ENCODE assay signal across 20 mouse cellular contexts in genomic region chr2:174047656-174048055, GRCm38 (mm10). TPM values are rescaled to one million over a fixed set of nuclear protein-coding genes. Genes with fewer than 3 reads are reported as not detected.
DNase-seq lines count a peak whose midpoint lies in the region; ATAC-seq lines count a peak whose summit lies in the region.
"Had no signal": no experiment of that assay in that cellular context is flagged by ENCODE, and none has a peak within 500 bp of the region (broad histone marks: within the 10 kb centered on the region; RNA-seq: fewer than 3 reads in every experiment).

No protein-coding gene starts in this region.

- no peak overlapping the region for H3K9ac ChIP-seq in intestine, embryonic 14.5 days (ENCODE audit: low read length)
- H3K9ac ChIP-seq in intestine, embryonic 15.5 days: no peak overlapping the region
- H3K9ac ChIP-seq: embryonic facial prominence, embryonic 13.5 days; embryonic facial prominence, embryonic 15.5 days; forebrain, embryonic 13.5 days; forebrain, embryonic 15.5 days had no signal

- peaks cover 38% of the 10 kb centered on the region for H3K4me1 ChIP-seq in intestine, embryonic 14.5 days (replicated peaks; ENCODE audit: control insufficient read depth, insufficient read depth, low read length)
- peaks cover 18% of the 10 kb centered on the region for H3K4me1 ChIP-seq in intestine, embryonic 15.5 days (replicated peaks)

- no peak overlapping the region for H3K4me2 ChIP-seq in intestine, embryonic 14.5 days (ENCODE audit: low read length)
- no peak overlapping the region for H3K4me2 ChIP-seq in intestine, embryonic 15.5 days (replicated peaks)
- H3K4me2 ChIP-seq: embryonic facial prominence, embryonic 13.5 days; embryonic facial prominence, embryonic 15.5 days; forebrain, embryonic 13.5 days; forebrain, embryonic 15.5 days had no signal

- no peak overlapping the region for H3K4me3 ChIP-seq in intestine, embryonic 14.5 days (ENCODE audit: low read depth, low read length)
- no peak overlapping the region for H3K4me3 ChIP-seq in intestine, embryonic 15.5 days (replicated peaks)
- H3K4me3 ChIP-seq: embryonic facial prominence, embryonic 13.5 days; embryonic facial prominence, embryonic 15.5 days; erythroblast, embryonic 14.5 days; forebrain, embryonic 10.5 days; forebrain, embryonic 13.5 days; forebrain, embryonic 15.5 days had no signal

- H3K27ac ChIP-seq in intestine, embryonic 14.5 days (ENCODE audit: low read depth): no peak overlapping the region
- no peak overlapping the region for H3K27ac ChIP-seq in intestine, embryonic 15.5 days
- H3K27ac ChIP-seq: embryonic facial prominence, embryonic 15.5 days; forebrain, embryonic 10.5 days; forebrain, embryonic 13.5 days; forebrain, embryonic 15.5 days had no signal

- WGBS in intestine, embryonic 14.5 days: 98% methylated on average over 2 of the region's 2 CpGs
- WGBS in intestine, embryonic 15.5 days: 97% methylated on average over 2 of the region's 2 CpGs

- H3K27me3 ChIP-seq in intestine, embryonic 14.5 days (replicated peaks; ENCODE audit: control insufficient read depth, insufficient read depth, low read length): no peaks in the 10 kb centered on the region
- no peaks in the 10 kb centered on the region for H3K27me3 ChIP-seq in intestine, embryonic 15.5 days (replicated peaks)
- H3K27me3 ChIP-seq: embryonic facial prominence, embryonic 13.5 days; forebrain, embryonic 13.5 days; forebrain, embryonic 15.5 days had no signal

- peak; percentile 53 for DNase-seq in heart, adult 11 months
- DNase-seq in heart, adult 8-10 months (ENCODE audit: low spot score): no peak
- DNase-seq in intestine, embryonic 14.5 days (ENCODE audit: low spot score): peak; percentile 45
- DNase-seq: adrenal gland, adult 2 months; adrenal gland, postnatal 10 days; adrenal gland, postnatal 25 days; cerebellum, adult 11 months; cerebellum, adult 18-20 months; cerebellum, adult 8-10 months; cerebellum, adult 9-11 months; cerebellum, postnatal 14 days; cerebellum, postnatal 36 days; embryo, embryonic 11 days had no signal

- no peaks in the 10 kb centered on the region for H3K36me3 ChIP-seq in intestine, embryonic 14.5 days (ENCODE audit: control insufficient read depth, insufficient read depth, low read length)
- no peaks in the 10 kb centered on the region for H3K36me3 ChIP-seq in intestine, embryonic 15.5 days
- H3K36me3 ChIP-seq: embryonic facial prominence, embryonic 13.5 days; embryonic facial prominence, embryonic 15.5 days; forebrain, embryonic 10.5 days; forebrain, embryonic 15.5 days had no signal

- peaks cover 11% of the 10 kb centered on the region; the same call in 1 of the 2 replicates for H3K9me3 ChIP-seq in intestine, embryonic 14.5 days (ENCODE audit: control insufficient read depth, low read length)
- H3K9me3 ChIP-seq in intestine, embryonic 15.5 days: no peaks in the 10 kb centered on the region
- H3K9me3 ChIP-seq: embryonic facial prominence, embryonic 13.5 days; embryonic facial prominence, embryonic 15.5 days; forebrain, embryonic 13.5 days; forebrain, embryonic 15.5 days had no signal

- no peak for ATAC-seq in intestine, embryonic 14.5 days (replicated peaks; ENCODE audit: low FRiP score, low TSS enrichment, low read depth)
- no peak for ATAC-seq in intestine, embryonic 15.5 days
- ATAC-seq: forebrain, embryonic 13.5 days; forebrain, embryonic 15.5 days had no signal

RNA-seq across cellular contexts. Expression of gene Stx16, which starts 28.5 kb away (rescaled TPM):
- 10 to 100 TPM; 17.0 to 21.3 (median 18.8) TPM for total RNA-seq in heart, adult 8-10 months (2022)
- polyA plus RNA-seq in intestine, embryonic 14.5 days (2014; fragmentation: Nextera tagmentation; extraction: Ambion mirVana): 9.2 and 10.0 TPM in 2 replicates
- polyA plus RNA-seq in intestine, embryonic 15.5 days (2015; fragmentation: Nextera tagmentation; extraction: Ambion mirVana): 8.5 and 10.6 TPM in 2 replicates
